10 mouse cellular contexts compared by ENCODE assay signal in the genomic region with DNA sequence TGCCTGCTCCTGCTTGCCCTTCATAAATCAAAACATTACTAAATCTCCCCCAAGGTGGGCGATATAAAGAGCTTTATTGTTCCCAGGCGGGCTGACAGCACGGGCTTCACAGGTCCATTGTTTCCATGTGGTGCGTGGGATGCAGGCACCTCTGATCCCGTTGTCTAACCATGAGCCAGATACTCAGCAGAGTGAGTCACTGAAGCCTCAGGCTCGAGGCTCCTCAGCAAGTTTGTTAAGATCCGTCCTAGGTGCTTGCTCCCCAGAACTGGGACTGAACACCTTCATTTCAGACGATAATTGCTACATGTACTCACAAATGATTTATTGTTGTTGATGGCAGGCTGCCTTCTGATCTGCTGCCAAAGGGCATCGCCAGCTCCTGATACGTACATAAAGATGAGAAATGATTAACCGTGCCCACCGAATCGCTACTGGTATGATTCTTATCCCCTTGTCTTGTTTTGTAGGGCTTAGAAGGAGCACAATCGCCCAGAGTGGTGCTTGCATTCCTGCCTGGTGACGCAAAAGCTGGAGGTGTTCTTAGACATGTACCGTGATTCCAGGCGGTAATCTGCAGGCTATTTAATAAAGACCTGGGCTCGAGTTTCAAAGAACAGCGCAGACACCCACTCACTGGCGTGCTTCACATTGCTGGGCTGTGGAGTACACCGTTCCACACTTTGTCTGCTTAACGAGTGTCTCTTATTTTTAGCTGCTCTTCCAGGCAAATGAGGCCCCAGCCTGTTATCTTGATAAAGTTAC.
DNase-seq lines count a peak whose midpoint lies in the region; ATAC-seq lines count a peak whose summit lies in the region.
"Had no signal": no experiment of that assay in that cellular context is flagged by ENCODE, and none has a peak within 500 bp of the region (broad histone marks: within the 10 kb centered on the region; RNA-seq: fewer than 3 reads in every experiment).

No protein-coding gene starts in this region.

- no peak overlapping the region for H3K9ac ChIP-seq in midbrain, embryonic 14.5 days (replicated peaks; ENCODE audit: low read length)
- H3K9ac ChIP-seq in midbrain, embryonic 11.5 days (ENCODE audit: low read length), result no peak overlapping the region
- H3K9ac ChIP-seq in limb, embryonic 12.5 days (replicated peaks), result no peak overlapping the region
- H3K9ac ChIP-seq in hindbrain, embryonic 16.5 days (ENCODE audit: low read depth, low read length), result no peak overlapping the region
- H3K9ac ChIP-seq: neural tube, embryonic 12.5 days had no signal

- H3K4me1 ChIP-seq in midbrain, embryonic 14.5 days (ENCODE audit: control insufficient read depth, insufficient read depth, low read length), result no peaks in the 10 kb centered on the region
- H3K4me1 ChIP-seq in midbrain, embryonic 11.5 days (ENCODE audit: control insufficient read depth, insufficient read depth, low read length), result no peaks in the 10 kb centered on the region
- H3K4me1 ChIP-seq in limb, embryonic 12.5 days (replicated peaks), result peaks cover 12% of the 10 kb centered on the region
- no peaks in the 10 kb centered on the region for H3K4me1 ChIP-seq in hindbrain, embryonic 16.5 days (ENCODE audit: control insufficient read depth, insufficient read depth, low read depth, low read length)
- H3K4me1 ChIP-seq: neural tube, embryonic 12.5 days had no signal

- intact Hi-C loops in heart, postnatal 10 days (cut with DNase I), result no loop called here
- intact Hi-C loops in gastrocnemius, postnatal 36 days (cut with DNase I), result no loop called here

- DNase-seq in midbrain, embryonic 14.5 days, result peak; percentile 21
- no peak for DNase-seq in midbrain, embryonic 11.5 days (ENCODE audit: low spot score, missing footprints)
- DNase-seq in heart, postnatal 10 days, result peak; percentile 5 to 11
- peak; percentile 32 for DNase-seq in telencephalon, adult 2 months (ENCODE audit: low read depth, low spot score)
- no peak for DNase-seq in urinary bladder, postnatal 10 days (ENCODE audit: low spot score)
- DNase-seq in gastrocnemius, postnatal 36 days, result no peak

- no peak overlapping the region for H3K27ac ChIP-seq in midbrain, embryonic 14.5 days (replicated peaks; ENCODE audit: low read depth, low read length)
- H3K27ac ChIP-seq in midbrain, embryonic 11.5 days (ENCODE audit: low read depth, low read length), result no peak overlapping the region
- peak overlapping the region; percentile 5; the same call in 1 of the 2 replicates for H3K27ac ChIP-seq in limb, embryonic 12.5 days
- H3K27ac ChIP-seq in hindbrain, embryonic 16.5 days (ENCODE audit: low read depth, low read length), result no peak overlapping the region
- H3K27ac ChIP-seq: heart, adult 2 months; neural tube, embryonic 12.5 days had no signal

- H3K4me2 ChIP-seq in midbrain, embryonic 14.5 days (ENCODE audit: low read length), result no peak overlapping the region
- no peak overlapping the region for H3K4me2 ChIP-seq in midbrain, embryonic 11.5 days
- peak overlapping the region; percentile 17; the same call in 1 of the 2 replicates for H3K4me2 ChIP-seq in limb, embryonic 12.5 days
- no peak overlapping the region for H3K4me2 ChIP-seq in hindbrain, embryonic 16.5 days (ENCODE audit: low read length)
- H3K4me2 ChIP-seq: neural tube, embryonic 12.5 days had no signal

- no peak overlapping the region for H3K4me3 ChIP-seq in midbrain, embryonic 14.5 days (replicated peaks; ENCODE audit: low read depth, low read length)
- no peak overlapping the region for H3K4me3 ChIP-seq in midbrain, embryonic 11.5 days (ENCODE audit: low read depth, low read length)
- no peak overlapping the region for H3K4me3 ChIP-seq in limb, embryonic 12.5 days (replicated peaks)
- H3K4me3 ChIP-seq in hindbrain, embryonic 16.5 days (ENCODE audit: low read length), result no peak overlapping the region
- H3K4me3 ChIP-seq: heart, adult 2 months; neural tube, embryonic 12.5 days had no signal

- no peak for ATAC-seq in midbrain, embryonic 14.5 days (ENCODE audit: low FRiP score, low TSS enrichment)
- ATAC-seq in midbrain, embryonic 11.5 days (ENCODE audit: low FRiP score), result no peak
- no peak for ATAC-seq in limb, embryonic 12.5 days (ENCODE audit: insufficient number of reproducible peaks, insufficient read depth, low FRiP score, low TSS enrichment, low read depth)
- no peak for ATAC-seq in hindbrain, embryonic 16.5 days

- H3K36me3 ChIP-seq in midbrain, embryonic 14.5 days (ENCODE audit: control insufficient read depth, insufficient read depth, low read length), result no peaks in the 10 kb centered on the region
- H3K36me3 ChIP-seq in midbrain, embryonic 11.5 days (ENCODE audit: control insufficient read depth, insufficient read depth, low read length), result no peaks in the 10 kb centered on the region
- H3K36me3 ChIP-seq in limb, embryonic 12.5 days, result no peaks in the 10 kb centered on the region
- no peaks in the 10 kb centered on the region for H3K36me3 ChIP-seq in hindbrain, embryonic 16.5 days (ENCODE audit: control insufficient read depth, insufficient read depth, low read length)
- H3K36me3 ChIP-seq: neural tube, embryonic 12.5 days had no signal

- H3K27me3 ChIP-seq in midbrain, embryonic 14.5 days (ENCODE audit: control insufficient read depth, insufficient read depth, low read length), result no peaks in the 10 kb centered on the region
- H3K27me3 ChIP-seq in midbrain, embryonic 11.5 days (ENCODE audit: control insufficient read depth, insufficient read depth, low read length), result no peaks in the 10 kb centered on the region
- no peaks in the 10 kb centered on the region for H3K27me3 ChIP-seq in limb, embryonic 12.5 days
- no peaks in the 10 kb centered on the region for H3K27me3 ChIP-seq in hindbrain, embryonic 16.5 days (replicated peaks; ENCODE audit: control insufficient read depth, insufficient read depth, low read length)
- H3K27me3 ChIP-seq: neural tube, embryonic 12.5 days had no signal

- no peaks in the 10 kb centered on the region for H3K9me3 ChIP-seq in midbrain, embryonic 14.5 days (ENCODE audit: control insufficient read depth, low read length)
- no peaks in the 10 kb centered on the region for H3K9me3 ChIP-seq in midbrain, embryonic 11.5 days (ENCODE audit: control insufficient read depth, low read length)
- no peaks in the 10 kb centered on the region for H3K9me3 ChIP-seq in limb, embryonic 12.5 days
- no peaks in the 10 kb centered on the region for H3K9me3 ChIP-seq in hindbrain, embryonic 16.5 days (ENCODE audit: control insufficient read depth, low read length)
- H3K9me3 ChIP-seq: neural tube, embryonic 12.5 days had no signal

- WGBS in midbrain, embryonic 14.5 days, result 57% methylated on average over 22 of the region's 22 CpGs
- 82% methylated on average over 22 of the region's 22 CpGs for WGBS in midbrain, embryonic 11.5 days
- WGBS in limb, embryonic 12.5 days, result 43% methylated on average over 22 of the region's 22 CpGs
- WGBS in hindbrain, embryonic 16.5 days, result 54% methylated on average over 22 of the region's 22 CpGs

Comparison
In these comparisons a context has a peak if more than half of its experiments do, and no peak if none do; other contexts are left out.
1. DNase-seq: peak in midbrain, embryonic 14.5 days (single experiment), heart, postnatal 10 days (2 of 2) and telencephalon, adult 2 months (single experiment); none in midbrain, embryonic 11.5 days (single experiment), urinary bladder, postnatal 10 days (single experiment) and gastrocnemius, postnatal 36 days (0 of 2).